Mouse (Mus musculus) kidney, embryonic 16.5 days (tissue): ENCODE measurements around the gene Hps4. TPM values are rescaled to one million over a fixed set of nuclear protein-coding genes. Genes with fewer than 3 reads are reported as not detected.

Source experiments
- polyA plus RNA-seq: library from polyadenylated mRNA; unstranded; fragments of >200 nt; fragmentation: Nextera tagmentation; extraction: Ambion mirVana; gene quantifications from 2 replicates; pipeline ENCODE4 v1.2.1, GENCODE M21; 2015

Gene Hps4
- polyA plus RNA-seq, 1 experiment from 2014 or later = 36.8 TPM

Other genes with a start within 250 kb of the Hps4 start
- gene Cryba4, start 90.6 kb upstream of the Hps4 start, polyA plus RNA-seq = 0.58 and 0.81 TPM in 2 replicates
- gene Crybb1, start 87.3 kb upstream of the Hps4 start, polyA plus RNA-seq = 2.7 and 4.0 TPM in 2 replicates
- 65.8 and 68.7 TPM in 2 replicates for gene Tpst2, start 66.4 kb upstream of the Hps4 start, polyA plus RNA-seq
- gene Tfip11, start 16.7 kb upstream of the Hps4 start, polyA plus RNA-seq = 36.7 and 37.8 TPM in 2 replicates
- 44.8 and 47.0 TPM in 2 replicates for gene Srrd, start within 50 bp of the Hps4 start, polyA plus RNA-seq
- gene Gm6583, start 12.9 kb downstream of the Hps4 start, polyA plus RNA-seq = 0.20 and 0.30 TPM in 2 replicates
- gene Asphd2, start 51.8 kb downstream of the Hps4 start, polyA plus RNA-seq = 3.8 and 4.9 TPM in 2 replicates
- gene Gm6588, start 106.3 kb downstream of the Hps4 start, polyA plus RNA-seq = not detected in 2 replicates
- 0.76 and 0.89 TPM in 2 replicates for gene Sez6l, start 234.1 kb downstream of the Hps4 start, polyA plus RNA-seq